Mouse (Mus musculus): ENCODE measurements at regions not wholly inside any gene's neighbourhood (a gene's known extent, or its start where the extent isn't known, plus 50 kb on each side); places are given as distances from the start of the nearest gene placed in this dataset.
"Not testable (repeated sequence)": the region's sequence is repeated elsewhere in the genome, so short reads cannot be mapped to it uniquely, and the experiment has no call there.

GRCm38 (mm10) chr17:42956588-42956987, 59.8 kb upstream of the Tnfrsf21 start:
- no peak for DNase-seq (ENCODE audit: low spot score in 2 of 2)

- DNase-seq (ENCODE audit: low spot score in 2 of 2) = no peak
These were observed 61.6 kb upstream of the Tnfrsf21 start for GRCm38 (mm10) chr17:42954722-42955121.

DNA sequence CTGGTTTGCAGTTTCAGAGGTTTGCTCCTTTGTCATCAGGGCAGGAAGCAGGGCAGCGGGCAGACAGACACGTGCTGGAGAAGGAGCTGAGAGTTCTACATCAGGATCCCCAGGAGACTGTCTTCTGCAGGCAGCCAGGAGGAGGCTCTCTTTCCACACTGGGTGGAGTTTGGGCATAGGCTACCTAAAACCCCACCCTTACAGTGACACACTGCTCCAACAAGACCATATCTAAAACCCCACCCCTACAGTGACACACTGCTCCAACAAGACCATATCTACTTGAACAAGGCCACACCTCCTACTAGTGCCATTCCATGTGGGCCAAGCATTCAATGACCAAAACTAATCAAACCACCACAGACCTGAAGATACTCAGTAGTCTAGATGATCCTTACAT, 68.0 kb upstream of the Cd2ap start:
- no peak for DNase-seq (ENCODE audit: low spot score in 2 of 2)

- DNase-seq (ENCODE audit: low spot score in 2 of 2) = peak; percentile 67 to 80
These were observed 66.8 kb upstream of the Cd2ap start for GRCm38 (mm10) chr17:42943272-42943696.

DNA sequence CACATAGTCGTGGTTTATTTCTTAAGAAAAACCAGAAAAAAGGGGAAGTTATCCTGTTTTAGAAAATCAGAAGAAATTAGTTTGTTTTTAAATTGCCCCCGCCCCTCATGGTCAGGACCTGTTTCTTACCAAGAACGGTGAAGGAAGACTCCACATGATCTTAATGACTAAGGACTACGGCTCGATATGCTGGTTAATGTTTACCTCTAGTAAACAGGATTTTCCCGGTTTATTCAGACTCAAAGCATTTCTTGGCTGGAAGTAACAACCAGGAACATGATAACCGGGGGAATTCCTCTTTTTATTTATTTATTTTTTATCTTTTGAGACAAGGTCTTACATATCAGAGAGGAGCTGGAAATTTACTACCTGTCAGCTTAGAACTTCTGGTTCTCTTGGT, 63.0 kb upstream of the Cd2ap start:
- no peak for DNase-seq (ENCODE audit: low spot score in 2 of 2)

- no peak for DNase-seq (ENCODE audit: low spot score in 2 of 2)
These were observed 62.1 kb upstream of the Cd2ap start for GRCm38 (mm10) chr17:42938579-42938978.

- not testable (repeated sequence) for DNase-seq (ENCODE audit: low spot score in 2 of 2)
These were observed 61.0 kb upstream of the Cd2ap start for GRCm38 (mm10) chr17:42937480-42937879.

DNA sequence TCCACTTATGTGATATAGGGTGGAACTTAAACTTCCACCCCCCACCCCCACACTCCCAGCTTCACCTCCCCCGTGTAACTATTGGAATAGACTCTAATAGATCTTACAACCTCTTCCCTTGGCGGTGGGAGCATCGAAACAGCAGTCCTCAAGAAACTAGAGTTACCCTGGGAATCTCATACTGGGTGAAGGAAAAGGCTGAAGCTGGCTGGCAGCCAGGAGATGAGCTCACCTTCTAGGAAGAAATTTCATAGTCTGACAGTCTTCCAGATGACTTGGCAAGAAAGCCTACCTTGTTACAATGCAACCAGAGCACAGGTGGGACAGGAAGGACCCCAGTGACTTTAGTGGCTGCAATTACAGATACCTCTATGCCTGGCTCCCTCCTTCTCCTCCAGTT, 57.6 kb upstream of the Cd2ap start:
- peak; percentile 11 to 32 for DNase-seq (ENCODE audit: low spot score in 2 of 2)

GRCm38 (mm10) chr17:42933335-42934004, 57.0 kb upstream of the Cd2ap start:
- DNase-seq (ENCODE audit: low spot score in 2 of 2) = no peak

GRCm38 (mm10) chr17:42927320-42927719, 50.9 kb upstream of the Cd2ap start:
- DNase-seq (ENCODE audit: low spot score in 2 of 2) = no peak

Measured in right cerebral cortex, adult 2 months (tissue).